Mouse (Mus musculus) heart, embryonic 11.5 days (tissue): ENCODE measurements around the gene Myl4. TPM values are rescaled to one million over a fixed set of nuclear protein-coding genes. Genes with fewer than 3 reads are reported as not detected.
A peak's percentile ranks its signal among the peaks of the same experiment; 100 is the strongest.

Experiments used
- ATAC-seq: fragments of 200-750 bp; cut with Nextera tagmentation; replicated peaks from 2 replicates; pipeline ENCODE4 v1.8.0; 2017; ENCODE audit warnings: moderate library complexity; ENCODE audit not compliant: insufficient number of reproducible peaks, low FRiP score, low TSS enrichment
- H3K27ac ChIP-seq: fragments of 300-500 bp; sonication (generic); 2 replicates; pipeline ENCODE4 v1.5.1; 2014; ENCODE audit warnings: mild to moderate bottlenecking, low read depth, low read length
- H3K27me3 ChIP-seq: fragments of 300-500 bp; sonication (generic); 2 replicates; pipeline ENCODE4 v1.6.1; 2014; ENCODE audit warnings: mild to moderate bottlenecking, low read length, mixed read lengths; ENCODE audit not compliant: control insufficient read depth, insufficient read depth
- H3K36me3 ChIP-seq: fragments of 300-500 bp; sonication (generic); 2 replicates; pipeline ENCODE4 v1.6.1; 2014; ENCODE audit warnings: mild to moderate bottlenecking, low read length, moderate library complexity, mixed read lengths; ENCODE audit not compliant: control insufficient read depth, insufficient read depth
- H3K4me1 ChIP-seq: fragments of 300-500 bp; sonication (generic); 2 replicates; pipeline ENCODE4 v1.6.1; 2014; ENCODE audit warnings: low read length; ENCODE audit not compliant: control insufficient read depth, insufficient read depth
- H3K4me2 ChIP-seq: fragments of 300-500 bp; sonication (generic); 2 replicates; pipeline ENCODE4 v1.6.1; 2014; ENCODE audit warnings: mild to moderate bottlenecking, moderate library complexity
- H3K4me3 ChIP-seq: fragments of 300-500 bp; sonication (generic); 2 replicates; pipeline ENCODE4 v1.5.1; 2014; ENCODE audit warnings: low read depth, low read length
- H3K9ac ChIP-seq: fragments of 300-500 bp; sonication (generic); 2 replicates; pipeline ENCODE4 v1.6.1; 2014; ENCODE audit warnings: mild to moderate bottlenecking, low read depth, low read length, moderate library complexity
- H3K9me3 ChIP-seq: fragments of 300-500 bp; sonication (generic); replicated peaks from 2 replicates; pipeline ENCODE4 v1.6.1; 2016; ENCODE audit warnings: low read length; ENCODE audit not compliant: control insufficient read depth
- WGBS: fragments of 180-500 bp; shearing (Covaris S2); extraction: QIAGEN DNeasy Blood & Tissue Kit; methylation state at CpG from one replicate; pipeline ENCODE4 v1.1.7; 2014; ENCODE audit not compliant: insufficient replicate concordance; 5-methylcytosine and 5-hydroxymethylcytosine counted together
- polyA plus RNA-seq: library from polyadenylated mRNA; unstranded; fragments of >200 nt; fragmentation: Nextera tagmentation; extraction: Ambion mirVana; gene quantifications from 2 replicates; pipeline ENCODE4 v1.2.1, GENCODE M21; 2014

Myl4 gene
- polyA plus RNA-seq, 1 experiment from 2014 or later, result 3,018 TPM

DNA sequence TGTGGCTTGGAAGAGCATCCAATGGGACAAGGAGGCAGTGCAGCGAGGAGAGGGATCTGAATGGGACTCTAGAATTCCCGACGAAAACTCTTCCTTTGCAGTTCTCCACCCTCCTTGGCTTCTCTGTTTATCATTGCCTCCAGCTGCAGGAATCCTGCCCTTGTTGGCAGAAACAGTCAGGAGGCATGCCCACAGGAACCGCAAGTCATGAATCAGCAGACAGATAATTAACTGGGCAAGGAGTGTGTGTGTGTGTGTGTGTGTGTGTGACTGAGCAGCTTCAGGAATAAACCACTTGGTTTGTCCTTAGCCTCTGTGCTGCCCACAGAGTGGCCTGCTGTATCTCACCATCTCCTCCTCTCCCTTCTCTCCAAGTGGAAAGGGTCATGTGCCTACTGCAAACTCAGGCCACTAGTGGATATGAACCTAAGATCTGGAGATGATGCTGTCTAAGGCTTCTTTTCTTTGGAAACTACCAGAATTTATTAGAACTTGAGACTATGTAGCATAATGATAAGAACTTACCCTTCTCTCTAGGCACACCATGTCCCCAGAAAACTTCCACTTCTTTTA lies 61.2 kb downstream of the Myl4 start:
- peaks cover 2% of the 10 kb centered on the region; the same call in 1 of the 2 replicates for H3K27me3 ChIP-seq
- H3K9ac ChIP-seq, result no peak overlapping the region
- no peak for ATAC-seq
- no peaks in the 10 kb centered on the region for H3K36me3 ChIP-seq
- 42% methylated on average over 4 of the region's 4 CpGs for WGBS
- peaks cover 20% of the 10 kb centered on the region for H3K4me1 ChIP-seq
- no peak overlapping the region for H3K27ac ChIP-seq
- H3K4me2 ChIP-seq, result no peak overlapping the region
- no peaks in the 10 kb centered on the region for H3K9me3 ChIP-seq
- H3K4me3 ChIP-seq, result no peak overlapping the region

DNA sequence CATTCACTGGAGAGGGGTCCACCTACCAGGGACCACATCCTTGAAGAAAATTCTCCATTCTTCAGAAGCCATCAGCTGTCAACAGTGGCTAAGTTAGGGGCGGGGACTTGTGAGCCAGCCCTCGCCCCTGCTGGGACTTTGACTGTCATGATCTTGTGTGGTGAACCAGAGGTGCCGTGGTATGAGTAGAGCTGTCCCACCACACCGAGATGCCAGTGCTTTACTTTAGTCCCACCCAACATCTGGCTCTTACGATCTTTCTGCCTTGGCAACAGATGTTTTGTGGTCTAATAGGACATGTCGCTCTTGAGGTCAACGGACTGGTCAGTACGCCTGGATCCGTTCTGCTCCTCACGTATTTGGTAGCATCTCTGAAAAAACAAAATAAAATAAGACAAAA lies 63.1 kb downstream of the Myl4 start:
- H3K4me1 ChIP-seq, result peaks cover 22% of the 10 kb centered on the region
- peaks cover 2% of the 10 kb centered on the region; the same call in 1 of the 2 replicates for H3K27me3 ChIP-seq
- H3K4me3 ChIP-seq, result no peak overlapping the region
- WGBS, result 74% methylated on average over 10 of the region's 10 CpGs
- no peaks in the 10 kb centered on the region for H3K9me3 ChIP-seq
- H3K9ac ChIP-seq, result no peak overlapping the region
- no peaks in the 10 kb centered on the region for H3K36me3 ChIP-seq
- no peak overlapping the region for H3K4me2 ChIP-seq
- ATAC-seq, result no peak
- H3K27ac ChIP-seq, result no peak overlapping the region

DNA sequence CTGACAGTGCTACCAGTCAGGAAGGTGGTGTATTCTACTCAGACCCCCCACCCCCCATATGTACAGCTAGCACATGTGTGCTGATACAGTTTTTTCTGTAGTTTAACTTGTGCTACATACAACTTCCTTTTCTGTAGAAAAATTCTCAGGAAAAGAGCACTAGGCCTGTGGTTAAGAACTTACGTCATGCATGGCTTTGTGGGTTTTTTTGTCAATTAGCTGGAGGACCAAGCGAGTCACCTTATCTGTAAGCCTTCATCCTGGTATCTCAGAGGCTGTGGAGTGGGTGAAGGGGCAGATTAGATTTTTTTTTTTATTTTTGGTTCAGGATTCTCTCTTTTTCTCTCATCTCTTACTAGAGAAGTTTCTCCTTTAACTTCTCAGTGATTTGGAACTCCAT lies 63.7 kb downstream of the Myl4 start:
- no peak overlapping the region for H3K9ac ChIP-seq
- 37% methylated on average over 2 of the region's 2 CpGs for WGBS
- peaks cover 2% of the 10 kb centered on the region; the same call in 1 of the 2 replicates for H3K27me3 ChIP-seq
- no peaks in the 10 kb centered on the region for H3K9me3 ChIP-seq
- no peak overlapping the region for H3K4me2 ChIP-seq
- H3K4me1 ChIP-seq, result peaks cover 23% of the 10 kb centered on the region
- H3K27ac ChIP-seq, result no peak overlapping the region
- H3K4me3 ChIP-seq, result no peak overlapping the region
- ATAC-seq, result no peak
- H3K36me3 ChIP-seq, result no peaks in the 10 kb centered on the region

DNA sequence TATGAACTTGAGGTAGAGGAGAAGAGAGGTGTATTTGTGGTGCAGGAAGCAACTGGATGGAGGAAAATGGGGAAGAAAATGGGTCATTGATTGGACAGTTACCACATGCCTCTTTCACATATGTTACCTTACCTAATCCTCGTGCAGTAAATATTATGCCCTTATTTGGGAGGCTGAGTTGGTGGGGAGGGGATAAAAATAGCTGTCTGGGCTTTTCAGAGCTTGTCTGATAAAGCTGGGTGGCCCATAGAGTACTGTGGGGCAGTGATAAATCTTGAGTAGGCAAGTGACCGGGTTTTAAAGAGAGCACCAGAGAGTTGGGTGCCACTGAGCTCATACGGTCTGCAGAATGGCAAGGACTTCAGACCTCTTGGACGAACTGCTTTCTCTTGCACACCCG lies 65.7 kb downstream of the Myl4 start:
- ATAC-seq, result no peak
- no peak overlapping the region for H3K9ac ChIP-seq
- H3K36me3 ChIP-seq, result no peaks in the 10 kb centered on the region
- no peaks in the 10 kb centered on the region for H3K27me3 ChIP-seq
- WGBS, result 38% methylated on average over 5 of the region's 5 CpGs
- H3K27ac ChIP-seq, result peak overlapping the region; percentile 67
- H3K4me1 ChIP-seq, result peaks cover 28% of the 10 kb centered on the region
- peak overlapping the region; percentile 39 for H3K4me2 ChIP-seq
- no peak overlapping the region for H3K4me3 ChIP-seq
- no peaks in the 10 kb centered on the region for H3K9me3 ChIP-seq

DNA sequence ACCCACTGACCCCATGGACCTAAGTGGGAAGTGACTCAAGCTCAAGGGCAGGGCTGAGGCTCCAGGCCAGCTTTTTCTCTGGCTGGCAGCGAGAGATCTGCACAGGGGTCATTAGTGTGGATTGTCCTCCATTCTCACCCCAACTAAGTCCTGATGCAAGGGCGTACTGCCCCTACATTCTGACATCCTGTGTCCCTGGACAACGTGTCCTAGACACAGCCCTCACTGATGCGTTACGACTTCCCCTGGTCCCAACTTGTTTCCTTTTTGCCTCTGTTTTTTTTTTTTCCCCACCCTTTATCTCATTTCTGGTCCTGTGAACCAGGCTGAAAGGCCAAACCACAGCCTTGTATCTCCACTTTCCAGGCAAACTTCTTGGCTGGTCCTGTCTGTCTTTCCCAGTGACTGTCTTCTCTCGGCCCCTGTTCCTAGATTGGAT lies 68.2 kb downstream of the Myl4 start:
- no peaks in the 10 kb centered on the region for H3K27me3 ChIP-seq
- H3K9me3 ChIP-seq, result no peaks in the 10 kb centered on the region
- H3K27ac ChIP-seq, result no peak overlapping the region
- H3K4me1 ChIP-seq, result peaks cover 35% of the 10 kb centered on the region
- H3K4me2 ChIP-seq, result no peak overlapping the region
- no peak for ATAC-seq
- no peak overlapping the region for H3K4me3 ChIP-seq
- no peak overlapping the region for H3K9ac ChIP-seq
- H3K36me3 ChIP-seq, result no peaks in the 10 kb centered on the region
- 61% methylated on average over 6 of the region's 6 CpGs for WGBS

DNA sequence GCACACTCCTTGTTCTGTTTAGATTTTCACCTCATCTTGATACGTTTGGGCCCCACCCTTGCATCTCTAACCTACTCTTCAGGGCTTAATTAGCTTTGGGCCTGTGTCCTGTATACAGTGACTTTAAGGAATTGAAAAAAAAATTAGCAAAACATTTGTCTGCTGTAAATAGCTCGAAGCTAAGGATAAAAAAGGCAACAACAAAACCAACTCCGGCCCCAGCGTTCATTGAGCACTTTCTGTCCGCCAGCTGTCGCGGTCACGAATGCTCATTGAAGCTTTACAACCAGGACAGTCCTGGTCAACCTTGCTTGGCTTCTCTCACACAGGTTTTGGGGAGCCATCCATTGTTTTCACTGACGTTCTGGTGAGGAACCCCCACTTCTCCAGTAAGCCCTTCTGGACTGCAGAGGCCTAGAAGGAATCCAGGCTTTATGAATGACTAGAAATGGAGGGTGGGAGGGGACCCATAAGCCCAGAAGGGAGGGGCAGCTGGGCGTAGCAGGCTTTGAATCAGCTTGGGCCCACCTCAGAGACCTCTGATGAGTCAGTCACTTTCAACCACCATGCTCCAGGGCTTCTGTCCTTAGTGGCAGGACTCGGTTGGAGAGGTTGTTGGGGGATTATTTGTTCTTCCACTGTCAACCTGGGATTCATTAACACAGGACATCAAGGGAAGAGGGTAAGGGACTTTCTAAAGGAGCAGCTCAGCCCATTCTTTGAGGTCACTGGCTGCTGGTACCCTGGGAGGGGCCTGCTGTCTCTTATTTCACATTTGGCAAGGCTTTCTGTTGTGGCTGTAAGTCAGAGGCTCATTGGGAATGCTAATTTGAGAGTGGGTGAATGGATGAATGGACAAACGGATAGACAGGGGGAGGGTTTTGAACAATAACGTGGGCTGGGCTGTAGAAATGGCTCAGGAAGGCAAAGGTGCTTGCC lies 68.9 kb downstream of the Myl4 start:
- H3K36me3 ChIP-seq, result no peaks in the 10 kb centered on the region
- H3K9me3 ChIP-seq, result no peaks in the 10 kb centered on the region
- 68% methylated on average over 13 of the region's 13 CpGs for WGBS
- H3K27me3 ChIP-seq, result no peaks in the 10 kb centered on the region
- no peak overlapping the region for H3K4me2 ChIP-seq
- H3K27ac ChIP-seq, result no peak overlapping the region
- peaks cover 31% of the 10 kb centered on the region for H3K4me1 ChIP-seq
- no peak overlapping the region for H3K9ac ChIP-seq
- no peak for ATAC-seq
- H3K4me3 ChIP-seq, result no peak overlapping the region

DNA sequence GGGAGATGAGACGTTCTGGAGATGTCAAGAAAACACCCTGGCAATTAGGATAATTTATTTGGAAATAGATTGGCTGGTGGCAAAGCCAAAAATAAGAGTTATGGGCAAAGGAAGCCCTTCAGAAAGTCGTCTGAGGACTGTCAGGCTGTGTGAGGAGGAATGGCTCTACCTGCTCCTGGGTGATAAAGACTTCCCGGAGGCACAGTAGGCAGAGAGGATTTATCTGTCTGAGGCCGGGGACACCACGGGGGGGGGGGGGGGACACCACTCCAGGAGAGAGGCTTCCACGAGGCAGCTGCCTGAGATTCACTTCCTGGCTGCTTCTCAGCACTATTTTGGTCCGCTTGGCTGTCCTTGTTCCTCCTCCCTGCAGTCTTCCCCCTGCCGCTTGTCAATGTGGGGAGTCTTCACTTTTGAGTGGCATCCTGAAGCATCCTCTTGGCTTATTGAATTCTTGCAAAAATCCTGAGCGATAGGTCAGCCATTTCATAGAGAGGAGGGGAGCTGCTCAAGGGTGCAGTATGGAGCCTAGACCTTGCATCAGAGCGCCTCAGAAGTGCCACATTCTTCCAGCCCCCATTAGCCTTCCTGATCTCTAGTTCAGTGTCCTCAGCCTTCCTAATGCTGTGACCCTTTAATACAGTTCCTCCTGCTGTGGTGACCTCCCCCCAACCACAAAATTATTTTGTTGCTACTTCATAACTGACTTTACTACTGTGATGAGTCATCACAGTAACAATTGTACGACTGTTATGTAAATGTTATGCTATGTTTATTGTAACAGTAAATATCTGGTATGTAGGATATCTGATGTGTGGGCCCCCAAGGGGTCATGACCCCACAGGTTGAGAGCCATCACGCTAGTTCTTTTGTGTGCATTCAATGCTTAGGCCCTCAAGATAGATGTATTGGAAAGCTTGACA lies 71.8 kb downstream of the Myl4 start:
- Histone ChIP-seq H3K27me3 (no peaks in the 10 kb centered on the region), H3K4me2 (peak overlapping the region; percentile 20), H3K4me1 (peaks cover 35% of the 10 kb centered on the region), H3K27ac (no peak overlapping the region), H3K4me3 (no peak overlapping the region), H3K36me3 (no peaks in the 10 kb centered on the region), H3K9me3 (no peaks in the 10 kb centered on the region), H3K9ac (no peak overlapping the region)
- peak; percentile 55; the same call in 1 of the 2 replicates for ATAC-seq
- WGBS, result 29% methylated on average over 12 of the region's 12 CpGs

DNA sequence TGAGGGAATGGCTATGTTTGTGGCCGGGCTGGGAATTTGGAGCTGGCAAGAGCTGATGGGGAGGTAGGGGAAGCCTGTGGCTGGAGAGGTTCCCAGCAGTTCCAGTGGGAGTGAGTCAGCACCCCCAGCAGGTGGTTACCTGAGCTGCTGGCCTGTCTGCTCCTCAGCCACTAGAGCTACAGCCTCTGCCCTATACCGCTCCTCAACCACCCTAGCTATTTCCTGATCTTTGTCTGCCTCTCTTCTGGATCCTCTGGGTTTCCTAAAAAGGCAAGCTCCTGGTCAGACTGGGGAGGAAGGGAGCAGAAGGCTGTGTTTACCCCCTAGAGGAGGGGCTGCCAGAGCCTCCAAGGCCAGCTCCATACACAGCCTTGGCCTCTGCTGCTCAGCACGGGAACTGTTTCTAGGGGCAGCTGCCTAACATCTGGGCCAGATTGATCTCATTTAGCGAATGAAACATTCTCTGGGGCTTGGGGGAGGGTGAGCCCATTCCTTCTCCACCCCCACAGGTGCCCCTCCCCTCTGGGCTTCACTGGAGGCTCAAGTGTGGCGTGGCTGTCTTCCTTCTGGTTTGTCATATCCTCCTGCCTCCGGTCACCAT lies 74.4 kb downstream of the Myl4 start:
- no peak for ATAC-seq
- H3K9ac ChIP-seq, result no peak overlapping the region
- no peaks in the 10 kb centered on the region for H3K9me3 ChIP-seq
- H3K27me3 ChIP-seq, result no peaks in the 10 kb centered on the region
- H3K4me3 ChIP-seq, result no peak overlapping the region
- WGBS, result 26% methylated on average over 6 of the region's 6 CpGs
- no peak overlapping the region for H3K4me2 ChIP-seq
- H3K4me1 ChIP-seq, result peaks cover 23% of the 10 kb centered on the region
- H3K36me3 ChIP-seq, result no peaks in the 10 kb centered on the region
- 0 out of 2 replicates have a peak overlapping the region, but pooled peaks have one; percentile 29 for H3K27ac ChIP-seq
